Mouse (Mus musculus): ENCODE results near the gene Plekha6. TPM values are rescaled to one million over a fixed set of nuclear protein-coding genes. Genes with fewer than 3 reads are reported as not detected.

Gene Plekha6
- total RNA-seq, 4 experiments from 2014 or later = 6.6 to 15.1 (median 11.8) TPM

DNA sequence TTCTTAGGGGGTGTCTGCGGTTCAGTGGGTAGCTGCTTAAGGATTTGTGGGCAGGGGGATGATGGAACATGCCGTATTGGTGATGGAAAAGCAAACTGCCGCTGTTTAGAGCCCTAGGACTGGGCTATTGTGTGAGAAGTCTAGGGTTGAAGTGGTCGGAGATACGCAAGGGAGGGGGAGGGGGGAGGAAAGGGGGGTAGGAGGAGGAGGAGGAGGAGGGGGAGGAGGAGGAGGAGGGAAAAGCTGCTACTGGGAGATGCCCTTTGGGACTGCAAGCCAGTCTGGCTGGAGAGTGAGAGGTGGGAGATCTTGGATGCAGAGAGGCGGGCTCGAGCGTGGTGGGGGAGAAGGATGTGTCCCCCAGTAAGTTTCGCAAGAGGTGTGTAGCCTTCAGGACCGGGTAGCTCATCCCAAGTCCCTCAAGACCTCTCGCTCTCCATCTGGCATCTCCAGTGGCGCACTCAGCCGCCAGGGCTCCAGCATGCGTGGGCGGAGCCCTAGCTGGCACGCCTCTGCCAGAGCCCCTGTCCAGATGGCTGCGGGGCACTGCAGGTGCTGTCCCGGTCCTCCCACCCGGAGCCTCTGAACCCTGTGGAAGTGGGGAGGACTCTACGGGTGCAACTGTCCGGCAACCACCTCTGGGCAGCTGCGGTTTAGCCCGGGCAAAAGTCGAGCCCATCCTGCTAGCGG lies 18.2 kb downstream of the Plekha6 start:
- peak in 1 of 2 experiments; percentile 43 for DNase-seq (ENCODE audit: low spot score in 2 of 2)

DNA sequence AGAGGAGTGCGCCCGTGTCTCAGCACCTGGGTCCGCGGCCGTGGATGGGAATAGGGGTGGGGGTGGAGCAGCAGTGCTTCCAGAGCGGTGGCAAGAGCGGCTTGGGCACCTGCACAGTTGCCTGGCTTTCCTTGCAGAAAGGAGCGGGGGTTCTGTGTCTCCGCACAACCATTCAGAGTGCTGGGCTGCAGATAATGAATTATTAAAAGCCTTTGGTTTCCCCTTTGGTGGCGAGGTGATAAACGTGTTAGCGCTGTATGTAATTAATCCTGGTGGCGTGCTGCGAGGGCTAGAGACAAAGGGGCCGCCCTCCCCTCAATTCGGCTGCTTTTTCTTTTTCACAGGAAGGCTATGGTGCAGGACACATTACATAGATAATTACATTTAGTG lies 18.7 kb downstream of the Plekha6 start:
- DNase-seq (ENCODE audit: low spot score in 2 of 2) = no peak

DNA sequence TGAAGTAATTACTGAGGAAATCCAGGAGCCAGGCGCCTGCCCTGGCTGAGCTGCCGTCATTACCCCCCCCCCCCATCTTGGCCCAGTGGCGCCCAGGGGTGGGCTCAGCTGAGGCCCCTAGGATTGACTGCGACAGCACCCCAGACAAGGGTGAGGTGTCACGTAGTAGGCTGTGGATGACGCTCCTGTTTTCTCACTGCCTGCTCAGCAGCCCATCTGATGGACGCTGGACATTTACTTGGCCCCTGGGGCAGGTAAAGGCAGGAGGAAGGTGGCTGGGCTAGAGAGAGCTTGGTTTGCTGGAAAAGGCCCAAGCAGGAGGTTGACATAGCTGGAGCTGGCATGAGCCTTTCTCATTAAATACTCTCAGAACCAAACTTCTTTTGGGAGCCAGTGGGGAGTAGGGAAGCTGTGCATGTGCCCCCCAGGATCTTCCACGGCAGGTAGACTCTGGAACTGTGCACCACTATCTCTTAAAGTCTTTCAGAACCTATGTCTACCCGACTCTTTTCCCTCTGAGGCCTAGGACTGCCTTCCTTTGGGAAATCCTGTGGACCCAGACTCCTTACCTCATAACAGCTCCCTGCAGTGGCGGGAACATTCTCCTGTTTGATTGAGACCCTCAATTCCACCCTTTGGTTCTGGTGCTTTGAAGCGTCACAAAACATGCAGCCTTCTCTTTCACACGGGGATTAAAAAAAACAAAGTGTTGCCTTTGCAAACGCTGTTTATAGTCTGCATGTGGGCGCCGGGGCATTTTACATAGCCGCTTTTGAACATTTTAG lies 19.3 kb downstream of the Plekha6 start:
- no peak for DNase-seq (ENCODE audit: low spot score in 2 of 2)

DNA sequence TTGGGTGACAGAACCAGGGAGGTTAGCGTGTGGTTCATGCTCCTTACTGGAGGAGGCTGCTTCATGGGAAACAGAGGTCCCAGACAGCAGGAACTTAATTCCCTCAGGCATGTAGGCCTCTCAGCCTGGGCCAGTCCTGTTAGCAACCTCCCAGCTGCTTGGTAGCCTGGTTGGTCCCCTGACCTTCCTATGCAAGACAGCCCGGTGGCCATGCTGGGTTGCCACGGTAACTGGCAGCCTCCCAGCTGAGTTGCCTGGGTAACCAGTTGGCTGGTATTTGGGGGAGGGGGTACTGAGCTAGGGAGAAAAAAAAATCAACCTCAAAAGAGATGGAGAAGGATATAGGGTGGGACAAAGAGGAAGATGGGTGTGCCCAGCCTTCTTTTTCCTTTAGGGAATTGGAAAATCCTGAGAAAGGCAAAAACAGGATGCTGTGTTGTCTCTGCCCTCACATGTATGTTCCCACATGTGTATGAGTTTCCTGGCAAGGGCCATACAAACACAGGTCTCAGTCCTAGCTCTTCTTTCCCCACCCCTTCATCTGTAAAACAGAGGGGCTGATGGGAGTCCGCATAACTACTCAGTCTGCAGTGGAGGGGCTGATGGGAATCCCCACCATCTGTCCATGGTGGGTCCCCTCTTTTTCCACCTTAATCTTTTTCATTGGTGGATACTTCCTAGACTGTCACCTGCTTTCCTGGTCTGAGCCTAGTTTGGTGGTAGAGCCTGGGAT lies 24.1 kb downstream of the Plekha6 start:
- no peak for DNase-seq (ENCODE audit: low spot score in 2 of 2)

DNA sequence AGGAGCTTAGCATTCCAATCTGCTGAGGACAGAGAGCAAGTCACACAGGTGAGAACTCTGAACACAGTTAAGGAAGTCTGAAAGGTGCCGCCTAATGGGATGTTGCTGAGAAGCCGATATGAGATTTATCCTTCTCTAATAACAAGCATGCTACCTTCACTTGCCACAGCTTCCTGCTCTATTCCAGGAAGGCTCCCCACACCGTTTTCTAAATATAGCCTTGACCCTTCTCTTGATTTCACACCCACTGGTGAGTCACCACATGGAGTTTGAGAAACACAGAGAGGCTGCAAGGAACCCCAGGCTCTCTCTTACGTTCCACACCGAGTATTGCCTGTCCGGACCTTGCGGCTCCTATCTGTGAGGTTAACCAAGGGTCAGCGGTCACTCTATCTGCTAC lies 24.7 kb downstream of the Plekha6 start:
- no peak for DNase-seq (ENCODE audit: low spot score in 2 of 2)

DNA sequence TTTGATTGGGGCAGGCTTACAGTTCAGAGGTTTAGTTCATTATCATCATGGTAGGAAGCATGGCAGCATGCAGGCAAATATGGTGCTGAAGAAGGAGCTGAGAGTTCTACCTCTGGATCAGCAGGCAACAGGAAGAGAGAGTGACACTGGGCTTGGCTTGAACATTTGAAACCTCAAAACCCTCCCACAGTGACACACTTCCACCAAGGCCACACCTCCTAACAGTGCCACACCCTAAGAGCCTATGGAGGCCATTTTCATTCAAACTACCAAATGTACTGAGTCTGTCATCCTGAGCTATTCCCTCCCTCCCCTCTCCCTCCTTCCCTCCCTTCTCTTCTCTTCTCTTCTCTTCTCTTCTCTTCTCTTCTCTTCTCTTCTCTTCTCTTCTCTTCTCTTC lies 25.5 kb downstream of the Plekha6 start:
- DNase-seq (ENCODE audit: low spot score in 2 of 2) = no peak

DNA sequence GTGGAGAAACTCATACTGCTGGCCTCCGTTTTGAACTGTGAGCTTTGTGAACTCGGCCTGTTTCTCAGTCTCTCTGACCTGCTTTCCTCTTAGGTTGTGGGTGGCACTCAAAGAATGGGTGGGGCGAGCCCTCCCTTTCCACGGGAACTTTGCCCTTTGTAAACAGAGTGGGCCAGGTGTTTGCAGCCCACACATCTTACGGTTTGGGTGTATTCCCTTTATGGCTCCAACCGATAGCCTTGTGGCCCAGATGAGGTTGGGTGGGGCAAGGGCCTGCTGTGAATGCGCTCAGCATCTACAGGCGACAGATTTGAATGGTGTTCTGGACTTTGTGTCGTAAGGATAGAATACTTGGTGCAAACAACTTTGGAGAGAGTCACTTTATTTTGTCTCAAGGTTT lies 26.5 kb downstream of the Plekha6 start:
- no peak for DNase-seq (ENCODE audit: low spot score in 2 of 2)

DNA sequence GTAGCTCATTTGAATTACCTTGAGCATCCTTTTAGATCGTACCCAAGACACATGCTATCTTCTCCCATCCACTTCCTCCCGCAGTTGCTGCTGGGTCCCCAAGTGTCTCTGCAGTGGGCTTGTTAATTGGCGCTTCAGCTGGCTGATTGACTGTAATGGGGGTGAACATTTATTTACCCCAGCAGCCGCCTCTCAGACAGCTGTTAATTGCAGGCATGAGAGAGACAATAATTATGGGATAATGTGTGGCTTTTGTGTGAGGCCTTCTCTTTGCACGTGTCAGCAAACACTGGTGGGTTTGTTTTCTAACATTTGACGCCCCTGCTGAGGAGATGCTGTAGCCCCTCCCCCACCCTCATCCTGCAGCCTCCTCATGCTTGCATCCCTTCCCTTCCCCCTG lies 32.2 kb downstream of the Plekha6 start:
- DNase-seq (ENCODE audit: low spot score in 2 of 2) = no peak

DNA sequence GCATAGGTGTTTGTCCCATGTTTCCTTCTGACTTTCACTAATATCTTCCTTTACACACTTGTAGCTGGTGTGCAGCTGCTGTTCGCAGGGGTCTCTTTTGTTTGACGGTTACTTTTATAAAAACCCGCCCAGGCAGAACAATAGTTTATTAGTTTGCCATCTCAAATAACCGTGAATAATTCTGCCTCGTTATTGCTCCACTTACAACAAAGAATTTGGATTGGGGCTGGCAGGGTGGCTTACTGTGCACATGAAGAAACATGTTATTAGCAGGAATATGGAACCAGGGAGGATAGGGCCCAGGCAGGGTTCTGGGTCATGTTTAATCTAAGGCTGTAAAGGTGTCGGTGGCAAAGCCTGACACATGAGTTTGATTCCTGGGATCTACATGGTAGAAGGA lies 33.3 kb downstream of the Plekha6 start:
- no peak for DNase-seq (ENCODE audit: low spot score in 2 of 2)

DNA sequence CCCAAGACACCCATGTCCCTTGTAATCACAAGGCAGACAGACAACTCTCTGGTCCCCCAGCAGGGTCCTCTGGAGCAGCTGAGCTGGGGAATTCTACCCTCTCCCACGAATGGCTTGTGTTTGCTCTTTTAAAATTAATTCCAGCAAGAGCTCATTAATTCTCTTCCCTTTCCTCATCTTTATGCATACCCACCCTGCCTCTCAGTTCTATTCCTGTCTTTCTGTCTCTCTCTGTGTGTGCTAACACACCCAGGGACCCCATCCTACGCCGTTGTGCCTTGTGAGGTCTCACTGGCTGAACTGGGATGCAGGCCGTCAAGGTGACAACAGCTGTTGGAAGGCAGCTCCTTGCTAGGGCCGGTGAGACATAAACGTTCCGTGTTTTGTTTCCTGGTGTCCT lies 35.7 kb downstream of the Plekha6 start:
- no peak for DNase-seq (ENCODE audit: low spot score in 2 of 2)

DNA sequence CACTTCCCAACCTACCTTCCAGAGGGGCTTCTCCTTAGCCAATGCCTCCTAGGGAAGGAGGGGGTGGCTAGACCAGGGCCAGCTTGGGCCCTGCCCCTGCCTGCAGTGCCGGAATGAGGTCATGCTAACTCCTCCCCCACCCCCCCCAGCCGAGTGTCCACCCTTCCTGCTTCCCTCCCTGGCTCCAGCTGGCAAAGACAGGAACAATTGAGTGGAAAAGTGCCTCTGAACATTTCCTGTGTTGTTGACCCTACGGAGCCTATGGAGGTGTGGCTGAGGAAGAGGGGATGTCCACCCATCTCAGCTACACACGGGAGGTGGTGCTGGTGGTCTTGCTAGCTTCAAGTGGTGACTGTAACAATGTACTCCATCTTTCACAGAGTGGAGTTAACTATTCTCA lies 37.5 kb downstream of the Plekha6 start:
- DNase-seq (ENCODE audit: low spot score in 2 of 2) = no peak

DNA sequence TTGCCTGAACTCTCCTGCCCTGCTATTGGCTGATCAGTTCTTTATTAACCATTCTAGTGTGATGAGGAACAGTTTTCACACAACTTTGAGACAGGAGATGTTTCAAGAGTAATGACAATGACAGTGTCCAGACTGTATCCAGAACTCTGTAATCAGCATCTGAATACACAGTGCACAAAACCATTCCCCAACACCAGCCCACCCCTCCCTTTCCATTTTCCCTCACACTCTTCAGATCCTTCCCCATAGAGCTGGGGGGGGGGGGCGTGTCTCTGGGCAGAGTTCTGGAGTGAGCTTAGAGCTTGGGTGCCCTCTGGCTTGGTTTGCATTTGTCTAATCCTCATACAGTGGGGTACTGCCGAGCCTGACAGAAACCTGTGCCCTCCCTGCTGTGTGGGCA lies 39.7 kb downstream of the Plekha6 start:
- DNase-seq (ENCODE audit: low spot score in 2 of 2) = no peak

DNA sequence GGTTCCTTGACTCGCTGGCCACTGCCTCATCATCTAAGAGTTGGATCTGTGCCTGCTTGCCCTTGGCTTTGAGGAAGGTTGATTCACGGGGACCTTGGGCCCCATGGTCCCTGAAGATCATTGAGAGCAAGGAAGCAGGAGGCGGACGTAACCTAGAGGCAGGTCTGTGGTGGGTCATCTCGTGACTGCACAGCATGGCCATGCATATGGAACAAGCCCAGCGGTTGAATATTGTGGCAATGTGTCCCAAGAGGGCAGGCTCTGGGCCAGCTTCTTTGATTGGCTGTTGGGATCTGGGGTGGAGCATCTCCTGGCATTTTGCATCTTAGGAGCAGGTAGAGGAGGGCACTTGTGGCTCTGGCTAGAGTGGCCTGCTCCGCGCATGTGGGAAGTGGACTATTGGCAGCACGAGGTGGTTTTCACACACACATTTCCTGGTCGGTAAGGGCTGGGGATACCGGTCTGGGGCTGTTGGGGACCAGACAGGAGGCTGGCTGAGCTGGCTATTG lies 40.4 kb downstream of the Plekha6 start:
- no peak for DNase-seq (ENCODE audit: low spot score in 2 of 2)

DNA sequence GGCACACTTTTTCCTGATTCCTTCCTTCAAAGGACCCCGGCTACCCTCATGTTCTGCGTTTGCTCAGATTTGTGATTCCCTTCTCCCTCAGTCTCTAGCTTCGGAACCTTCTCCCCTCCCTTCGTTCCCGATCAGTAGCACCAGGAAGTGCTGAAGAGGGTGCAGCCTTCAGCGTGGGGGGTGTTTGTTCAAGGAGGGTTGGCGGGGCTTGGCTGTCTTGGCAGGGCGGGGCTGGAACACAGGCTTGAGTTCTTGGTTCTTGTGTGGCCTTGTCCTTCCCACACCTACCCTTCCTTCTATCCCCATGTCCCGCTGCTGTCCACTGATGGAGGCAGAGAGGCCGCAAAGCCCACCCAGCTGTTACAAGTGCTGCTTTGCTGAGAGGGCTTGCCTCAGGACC lies 41.0 kb downstream of the Plekha6 start:
- DNase-seq (ENCODE audit: low spot score in 2 of 2) = no peak

DNA sequence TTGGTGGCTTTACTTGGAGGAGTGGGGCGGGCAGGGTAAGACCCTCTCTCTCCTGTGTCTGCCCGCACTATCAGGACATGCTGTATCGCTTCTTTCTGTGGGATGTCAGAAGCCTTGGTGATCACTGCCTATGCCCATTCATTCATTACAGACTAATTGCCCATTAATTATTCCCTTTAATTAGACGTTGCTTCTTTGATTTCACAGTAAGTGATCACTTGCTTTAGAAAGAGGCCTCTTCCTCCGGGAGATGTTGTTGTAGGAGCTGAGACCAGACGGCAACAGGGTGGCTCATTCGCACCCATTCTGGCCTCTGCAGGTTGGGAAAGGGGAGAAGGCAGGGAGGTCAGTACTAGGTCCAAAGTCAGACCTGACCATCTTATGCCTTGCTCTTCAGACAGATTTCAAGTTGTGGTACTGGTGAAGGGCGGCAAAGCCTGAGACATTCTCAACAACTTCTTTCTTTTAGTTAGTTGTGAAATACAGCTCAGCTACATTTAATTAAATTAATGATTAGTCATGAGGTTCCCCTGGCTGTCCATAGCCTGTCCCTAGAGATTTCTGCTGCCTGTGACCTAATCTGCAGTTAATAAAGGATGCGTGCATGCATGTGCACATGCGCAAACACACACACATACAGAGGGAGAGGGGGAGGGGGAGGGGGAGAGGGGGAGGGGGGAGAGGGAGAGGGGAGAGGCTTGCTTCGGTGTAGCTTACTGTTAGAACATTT lies 44.2 kb downstream of the Plekha6 start:
- no peak for DNase-seq (ENCODE audit: low spot score in 2 of 2)

DNA sequence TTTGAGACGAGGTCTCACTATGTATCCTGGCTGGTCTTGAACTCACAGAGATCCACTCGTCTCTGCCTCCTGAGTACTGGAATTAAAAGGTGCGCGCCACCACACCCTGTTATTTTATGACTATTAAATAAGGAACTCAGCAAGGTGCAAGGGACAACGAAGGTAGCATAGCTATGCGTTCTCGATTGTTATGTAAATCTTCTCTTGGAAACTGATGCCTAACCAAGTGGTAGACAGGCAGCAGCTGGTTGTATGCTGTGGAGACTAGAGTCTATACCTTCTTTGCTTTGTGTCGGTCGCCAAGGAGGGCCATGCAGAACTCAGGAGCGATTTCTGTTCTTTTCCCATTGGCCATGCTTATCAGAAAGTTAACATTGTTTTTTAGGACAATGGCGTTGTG lies 45.0 kb downstream of the Plekha6 start:
- no peak for DNase-seq (ENCODE audit: low spot score in 2 of 2)

DNA sequence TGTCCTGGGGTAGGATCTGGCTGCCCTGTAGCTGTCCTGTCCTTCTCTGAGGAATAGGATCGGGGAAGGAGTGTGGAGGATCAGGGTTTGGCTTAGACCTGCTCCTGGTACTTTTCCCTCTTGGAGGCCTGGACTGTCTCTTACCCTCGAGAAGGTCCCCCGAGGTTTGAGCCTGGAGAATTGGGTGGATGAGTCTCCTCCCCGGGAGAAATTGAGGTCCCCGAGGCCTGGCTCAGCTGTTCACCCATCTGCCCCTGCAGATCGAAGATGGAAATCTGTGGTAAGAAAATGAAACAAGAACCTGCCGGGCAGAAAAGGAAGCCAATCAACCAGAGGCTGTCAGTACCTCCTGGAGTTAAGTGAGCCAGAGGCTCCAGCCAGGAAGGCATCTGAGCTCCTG lies 45.5 kb downstream of the Plekha6 start:
- DNase-seq (ENCODE audit: low spot score in 2 of 2) = no peak

DNA sequence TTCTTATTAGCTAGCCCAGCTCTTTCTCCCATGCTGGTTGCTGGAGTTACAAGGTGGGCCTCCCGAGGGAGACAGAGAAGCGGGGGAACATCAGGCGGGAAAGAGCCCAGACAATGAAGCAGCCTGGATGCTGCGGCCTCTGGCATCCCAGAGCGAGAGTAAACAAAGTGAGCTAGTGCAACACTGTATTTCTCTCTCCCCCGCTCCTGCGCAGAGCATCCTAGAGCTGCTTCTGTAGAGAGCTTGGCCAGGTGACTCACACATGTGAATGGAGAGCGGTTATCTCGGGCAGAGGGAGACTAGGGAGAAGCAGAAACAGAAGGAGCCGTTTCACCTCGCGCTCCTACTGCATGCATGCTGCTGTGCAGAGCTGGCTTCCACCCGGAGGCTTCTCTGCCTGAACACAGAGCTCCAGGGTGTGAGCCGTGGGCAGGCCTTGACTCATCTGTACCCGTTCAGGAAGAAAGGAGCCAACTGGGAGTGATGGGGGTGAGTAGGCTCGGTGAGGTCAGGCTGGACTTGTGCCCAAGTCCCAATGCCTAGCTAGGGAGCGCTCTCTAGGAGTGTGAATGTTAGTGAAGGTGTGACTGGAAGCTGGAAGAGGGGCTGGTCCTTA lies 46.0 kb downstream of the Plekha6 start:
- DNase-seq (ENCODE audit: low spot score in 2 of 2) = no peak

DNA sequence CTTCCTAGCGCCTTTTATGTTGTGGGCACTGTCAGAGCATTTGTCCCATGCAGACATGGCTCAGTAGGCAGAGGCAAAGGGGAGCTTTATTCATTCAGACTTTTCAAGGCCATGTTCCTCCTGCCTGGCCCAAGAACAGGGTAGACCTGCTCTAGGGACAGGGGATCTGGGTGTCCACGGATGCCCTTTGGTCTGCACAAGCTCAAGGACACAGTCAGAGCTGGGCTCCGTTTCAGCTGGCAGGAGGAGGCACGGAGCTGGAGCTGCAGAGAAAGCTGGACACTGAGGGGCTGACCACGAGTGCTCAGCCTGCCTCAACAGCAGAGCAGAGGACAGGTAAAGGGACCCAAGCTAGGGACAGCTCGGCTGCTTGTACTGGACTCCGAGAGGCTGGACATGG lies 46.8 kb downstream of the Plekha6 start:
- peak in 1 of 2 experiments; percentile 66 for DNase-seq (ENCODE audit: low spot score in 2 of 2)

DNA sequence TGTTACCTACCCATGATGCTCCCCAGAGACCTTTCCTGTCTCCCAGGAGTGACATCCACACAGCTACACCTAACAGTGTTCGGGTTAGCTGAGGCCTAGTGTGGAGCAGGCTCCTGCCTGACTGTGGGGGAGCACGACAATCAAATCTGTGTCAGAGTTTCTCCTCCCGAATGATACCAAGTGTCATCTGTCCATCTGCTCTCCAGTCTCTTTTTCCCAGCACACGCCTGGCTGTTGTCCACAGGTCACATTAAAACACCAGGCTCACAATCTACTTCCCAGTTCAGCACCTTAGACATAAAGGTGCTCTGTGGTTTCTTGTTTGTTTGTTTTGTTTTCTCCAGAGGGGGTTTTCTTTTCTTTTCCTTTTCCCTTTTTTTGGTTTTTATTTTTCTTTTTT lies 48.3 kb downstream of the Plekha6 start:
- no peak for DNase-seq (ENCODE audit: low spot score in 2 of 2)

DNA sequence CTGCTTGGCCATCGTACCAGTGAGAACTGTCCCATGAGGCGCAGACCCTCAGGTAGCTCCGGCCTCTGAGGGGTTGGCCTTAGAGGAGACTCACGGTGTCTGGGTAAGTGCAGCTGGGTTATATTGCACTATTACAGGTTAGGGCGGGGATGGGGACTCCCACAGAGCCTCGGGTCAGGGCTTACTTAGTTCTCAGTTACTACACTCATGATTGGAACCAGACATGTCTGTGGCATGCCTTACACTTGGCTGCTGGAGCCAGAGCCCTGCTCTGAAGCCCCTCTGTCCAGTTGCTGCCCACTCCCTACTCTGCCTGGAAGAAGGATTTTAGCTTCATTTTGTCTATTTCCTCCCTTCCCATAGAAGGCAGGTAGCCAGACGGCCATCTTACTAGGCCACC lies 49.1 kb downstream of the Plekha6 start:
- no peak for DNase-seq (ENCODE audit: low spot score in 2 of 2)

Data from gastrocnemius, adult 8-10 months (tissue).